Mouse (Mus musculus): Measurements from ENCODE around the gene A930002H24Rik. TPM values are rescaled to one million over a fixed set of nuclear protein-coding genes. Genes with fewer than 3 reads are reported as not detected.

Gene A930002H24Rik
- polyA plus RNA-seq (2014; fragmentation: Illumina TruSeq; extraction: RNeasy Lipid Tissue Mini Kit (QIAGEN cat#74804); ENCODE audit: low read depth, low replicate concordance): not detected

DNA sequence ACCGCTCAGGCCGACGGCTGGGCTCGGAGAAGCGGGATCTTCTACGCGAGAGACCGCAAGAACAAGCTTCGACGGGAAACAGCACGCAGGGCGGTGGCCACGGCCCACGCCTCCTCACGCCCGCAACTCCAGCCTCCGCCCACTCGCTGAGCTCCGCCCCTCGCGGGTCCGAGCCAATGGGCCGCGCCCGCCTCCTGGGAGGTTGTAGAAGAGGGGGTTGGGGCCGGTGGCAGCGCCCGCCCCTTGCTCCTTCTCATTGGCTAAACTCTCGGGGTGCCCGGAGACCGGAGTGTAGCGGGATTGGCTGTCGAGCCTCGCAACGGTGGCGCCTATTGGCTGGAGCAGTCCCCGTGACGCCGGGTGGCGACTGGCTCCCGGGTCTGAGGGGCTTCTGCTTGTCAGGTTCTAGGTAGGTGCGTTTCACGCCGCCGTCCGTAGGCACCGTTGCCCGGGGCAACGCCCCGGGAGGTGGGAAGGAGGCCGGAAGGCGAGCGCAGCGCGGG, at the start of gene A930002H24Rik:
TSS of gene A930002H24Rik (minus strand) at position 145 of the 503 bp plus-strand sequence.

DNA sequence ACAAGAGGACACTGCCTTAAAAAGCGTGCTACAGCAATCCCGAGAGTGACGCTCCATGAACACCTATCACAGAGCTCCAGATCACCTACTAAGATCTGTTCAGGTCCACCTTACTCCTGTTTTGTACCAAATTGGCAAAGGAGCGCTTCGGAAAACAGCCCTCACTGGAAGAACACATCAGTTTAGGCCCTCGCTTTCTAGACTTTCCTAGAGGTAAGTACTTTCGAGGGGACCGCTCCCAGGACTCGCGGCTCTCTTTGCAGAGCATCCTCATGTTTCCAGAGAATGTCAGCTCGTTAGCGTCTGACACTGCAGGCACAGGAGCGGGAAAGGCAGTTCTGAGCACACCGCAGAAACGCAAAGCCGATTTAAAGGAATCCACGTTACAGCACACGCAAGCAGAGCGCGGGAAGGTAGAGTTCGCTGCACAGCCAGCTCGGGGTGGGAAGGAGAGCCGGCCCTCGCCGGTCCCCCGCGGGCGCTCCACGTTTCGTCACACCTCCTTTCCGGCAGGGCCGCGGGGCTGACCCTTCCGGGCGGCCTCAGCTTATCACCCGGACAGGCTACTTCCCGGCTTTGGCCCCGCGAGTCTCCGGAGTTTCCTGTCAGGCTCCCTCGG, 470 bp downstream of the A930002H24Rik start, which contains the start of gene Fer:
TSS of gene Fer (plus strand) at position 51 of the 619 bp plus-strand sequence.

Other genes with a start within 250 kb of the A930002H24Rik start
- 14.5 TPM for gene Fer, start 729 bp downstream of the A930002H24Rik start, polyA plus RNA-seq (2014; fragmentation: Illumina TruSeq; extraction: RNeasy Lipid Tissue Mini Kit (QIAGEN cat#74804); ENCODE audit: low read depth, low replicate concordance)